Mouse (Mus musculus) monocyte, adult 2 months (primary cell): Measurements from ENCODE around the gene Gm3476.
"Not testable (repeated sequence)": the region's sequence is repeated elsewhere in the genome, so short reads cannot be mapped to it uniquely, and the experiment has no call there.

ENCODE experiments used
- DNase-seq, 2 experiments: peaks; one replicate each; pipeline ENCODE4 v3.0.0; 2022; ENCODE audit warnings: low spot score in 2 of 2, low read depth in 1 of 2

The Gm3476 gene

DNA sequence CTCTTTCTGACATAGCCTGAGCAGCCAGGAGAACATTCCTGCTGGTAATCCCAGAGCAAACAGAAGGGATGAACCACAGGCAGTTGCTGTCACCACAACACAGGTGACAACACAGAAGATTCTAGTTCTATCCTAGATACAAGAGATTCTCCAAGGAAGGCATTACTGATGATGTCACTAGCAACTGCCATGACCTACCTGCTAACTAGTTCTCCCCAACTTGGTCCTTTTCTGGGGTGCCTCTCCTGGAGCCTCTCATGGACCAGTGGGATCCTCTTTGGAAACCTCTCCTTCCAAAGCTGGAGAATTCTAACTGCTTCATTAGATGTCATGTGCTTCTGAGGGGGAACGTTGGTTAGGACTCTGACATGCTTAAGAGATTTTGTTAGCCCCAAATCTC, at the start of gene Gm3476:
Gene Gm3476 (minus strand): TSS at position 101 of the 400 bp plus-strand sequence.
- not testable (repeated sequence) for DNase-seq

DNA sequence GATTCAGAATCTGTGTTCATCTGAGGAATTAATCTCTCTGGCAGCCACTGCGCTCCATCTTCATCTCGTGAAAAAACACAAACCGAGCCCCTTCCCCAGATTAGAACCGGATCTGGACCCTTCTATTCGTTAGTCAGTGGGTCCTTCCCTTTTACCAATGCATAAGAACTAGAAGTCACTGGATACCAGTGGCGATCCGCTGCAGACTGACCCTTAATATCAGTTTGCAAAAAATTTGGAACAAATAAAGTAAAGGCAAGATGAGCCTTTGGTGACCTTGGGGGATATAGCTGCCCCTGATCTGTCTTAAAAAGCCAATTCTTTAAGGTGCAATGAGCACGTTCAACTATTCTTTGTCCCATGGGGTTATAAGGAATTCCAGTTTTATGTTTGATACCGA, 37.9 kb upstream of the Gm3476 start:
- not testable (repeated sequence) for DNase-seq

GRCm38 (mm10) chr14:6161085-6161484, 35.5 kb upstream of the Gm3476 start:
- DNase-seq, result not testable (repeated sequence)

GRCm38 (mm10) chr14:6108272-6108925, 17.2 kb downstream of the Gm3476 start, which contains the start of gene Gm3468:
Gene Gm3468 (minus strand): TSS chr14:6108665.
- not testable (repeated sequence) for DNase-seq

GRCm38 (mm10) chr14:6107500-6107899, 18.1 kb downstream of the Gm3476 start:
- not testable (repeated sequence) for DNase-seq

- not testable (repeated sequence) for DNase-seq
Measured at GRCm38 (mm10) chr14:6093842-6094241, 31.8 kb downstream of the Gm3476 start, which contains the start of gene Gm8206. Gene Gm8206 (minus strand): TSS chr14:6093942.

DNA sequence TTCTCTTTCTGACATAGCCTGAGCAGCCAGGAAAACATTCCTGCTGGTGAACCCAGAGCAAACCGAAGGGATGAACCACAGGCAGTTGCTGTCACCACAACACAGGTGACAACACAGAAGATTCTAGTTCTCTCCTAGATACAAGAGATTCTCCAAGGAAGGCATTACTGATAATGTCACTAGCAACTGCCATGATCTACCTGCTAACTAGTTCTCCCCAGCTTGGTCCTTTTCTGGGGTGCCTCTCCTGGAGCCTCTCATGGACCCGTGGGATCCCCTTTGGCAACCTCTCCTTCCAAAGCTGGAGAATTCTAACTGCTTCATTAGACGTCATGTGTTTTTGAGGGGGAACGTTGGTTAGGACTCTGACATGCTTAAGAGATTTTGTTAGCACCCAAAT, 67.4 kb downstream of the Gm3476 start, which contains the start of gene Gm6337:
Gene Gm6337 (minus strand): TSS at position 101 of the 400 bp plus-strand sequence.
- not testable (repeated sequence) for DNase-seq
